Mouse (Mus musculus) layer of hippocampus, postnatal 10 days (tissue): ENCODE results near the gene Wdr63. TPM values are rescaled to one million over a fixed set of nuclear protein-coding genes. Genes with fewer than 3 reads are reported as not detected.

ENCODE experiments used
- DNase-seq, 2 experiments: peaks; one replicate each; pipeline ENCODE4 v3.0.0; 2021; ENCODE audit warnings: low spot score in 2 of 2
- total RNA-seq, 2 experiments: library from RNA; stranded (reverse); gene quantifications; 2 replicates each; pipeline ENCODE4 v1.2.3; 2021

The Wdr63 gene
- total RNA-seq, 2 experiments from 2014 or later, result 0.96 to 1.7 TPM

- no peak for DNase-seq
Measured at GRCm38 (mm10) chr3:146122807-146123463, 15.0 kb upstream of the Wdr63 start.

GRCm38 (mm10) chr3:146122125-146122420 lies 14.1 kb upstream of the Wdr63 start:
- DNase-seq, result no peak

- no peak for DNase-seq
Measured at GRCm38 (mm10) chr3:146121310-146122124, 13.6 kb upstream of the Wdr63 start.

- DNase-seq, result no peak
Measured at GRCm38 (mm10) chr3:146117997-146118457, 10.1 kb upstream of the Wdr63 start.

GRCm38 (mm10) chr3:146117258-146117996 lies 9.5 kb upstream of the Wdr63 start, which contains the start of gene Mcoln3:
Gene Mcoln3, plus strand, starts transcription at chr3:146117450.
- DNase-seq, result no peak

- no peak for DNase-seq
Measured at GRCm38 (mm10) chr3:146110916-146111315, 3.0 kb upstream of the Wdr63 start.

GRCm38 (mm10) chr3:146110358-146110757 lies 2.4 kb upstream of the Wdr63 start:
- DNase-seq, result no peak

GRCm38 (mm10) chr3:146108945-146109344 lies 1.0 kb upstream of the Wdr63 start:
- no peak for DNase-seq

GRCm38 (mm10) chr3:146107116-146107849 lies 647 bp downstream of the Wdr63 start:
- DNase-seq, result peak; percentile 16 to 34

GRCm38 (mm10) chr3:146102049-146102448 lies 5.9 kb downstream of the Wdr63 start:
- no peak for DNase-seq

- no peak for DNase-seq
Measured at GRCm38 (mm10) chr3:146099925-146100324, 8.0 kb downstream of the Wdr63 start.

GRCm38 (mm10) chr3:146097861-146098260 lies 10.1 kb downstream of the Wdr63 start:
- DNase-seq, result peak in 1 of 2 experiments; percentile 10

GRCm38 (mm10) chr3:146096986-146097385 lies 10.9 kb downstream of the Wdr63 start:
- DNase-seq, result no peak

- DNase-seq, result no peak
Measured at GRCm38 (mm10) chr3:146095066-146095465, 12.9 kb downstream of the Wdr63 start.

- no peak for DNase-seq
Measured at GRCm38 (mm10) chr3:146090988-146091657, 16.8 kb downstream of the Wdr63 start.

GRCm38 (mm10) chr3:146080241-146080640 lies 27.7 kb downstream of the Wdr63 start:
- no peak for DNase-seq

- DNase-seq, result peak in 1 of 2 experiments; percentile 8
Measured at GRCm38 (mm10) chr3:146072780-146073179, 35.1 kb downstream of the Wdr63 start.

- DNase-seq, result peak in 1 of 2 experiments; percentile 4
Measured at GRCm38 (mm10) chr3:146069276-146069675, 38.7 kb downstream of the Wdr63 start.

- DNase-seq, result peak in 1 of 2 experiments; percentile 2
Measured at GRCm38 (mm10) chr3:146063146-146063545, 44.8 kb downstream of the Wdr63 start.

- DNase-seq, result no peak
Measured at GRCm38 (mm10) chr3:146059356-146059926, 48.5 kb downstream of the Wdr63 start.
